Mouse (Mus musculus) G1E (cell line): Measurements from ENCODE around the gene Ankdd1b.

Experiments
- CTCF ChIP-seq: IDR thresholded peaks from 2 replicates; pipeline ENCODE4 v1.5.1; 2012; ENCODE audit warnings: low read depth, low read length, inconsistent platforms, mixed read lengths
- GATA1 ChIP-seq: IDR thresholded peaks from 2 replicates; pipeline ENCODE4 v1.6.1; 2012; ENCODE audit warnings: borderline replicate concordance, low read length, inconsistent platforms, mixed read lengths
- POLR2AphosphoS5 ChIP-seq: IDR thresholded peaks from 2 replicates; pipeline ENCODE4 v1.6.1; 2012; ENCODE audit warnings: low read depth, low read length, inconsistent platforms; ENCODE audit not compliant: insufficient replicate concordance
- TAL1 ChIP-seq: conservative IDR thresholded peaks from 2 replicates; pipeline ENCODE4 v1.6.1; 2012; ENCODE audit warnings: low read depth, low read length, inconsistent platforms, mixed read lengths

- TF ChIP-seq CTCF (no peak), GATA1 (no peak), POLR2AphosphoS5 (no peak), TAL1 (no peak)
Observed at GRCm38 (mm10) chr13:96376871-96377270, 94.1 kb downstream of the Ankdd1b start.
